Mouse (Mus musculus) stomach, embryonic 15.5 days (tissue): ENCODE results near the gene Gm20521. TPM values are rescaled to one million over a fixed set of nuclear protein-coding genes. Genes with fewer than 3 reads are reported as not detected.

Experiments
- polyA plus RNA-seq: library from polyadenylated mRNA; unstranded; fragments of >200 nt; fragmentation: Nextera tagmentation; extraction: Ambion mirVana; gene quantifications from 2 replicates; pipeline ENCODE4 v1.2.1, GENCODE M21; 2015

The Gm20521 gene
- polyA plus RNA-seq, 1 experiment from 2014 or later: 0.53 TPM

Other genes starting within 250 kb of the Gm20521 start
- not detected in 2 replicates for gene Gm17606, start 242.5 kb upstream of the Gm20521 start, polyA plus RNA-seq
- 3.7 and 4.5 TPM in 2 replicates for gene Cdh24, start 242.1 kb upstream of the Gm20521 start, polyA plus RNA-seq
- 79.3 and 84.8 TPM in 2 replicates for gene 1700123O20Rik, start 197.2 kb upstream of the Gm20521 start, polyA plus RNA-seq
- gene Acin1, start 196.5 kb upstream of the Gm20521 start, polyA plus RNA-seq: 111 and 116 TPM in 2 replicates
- 0.05 and 0.15 TPM in 2 replicates for gene Gm29776, start 184.6 kb upstream of the Gm20521 start, polyA plus RNA-seq
- gene Cebpe, start 171.3 kb upstream of the Gm20521 start, polyA plus RNA-seq: 1.3 and 1.5 TPM in 2 replicates
- gene Slc7a8, start 101.5 kb upstream of the Gm20521 start, polyA plus RNA-seq: 8.1 and 12.8 TPM in 2 replicates
- gene Rnf212b, start 69.3 kb upstream of the Gm20521 start, polyA plus RNA-seq: 0.18 TPM in 1 of 2 replicates, not detected in the other
- 8.4 and 10.6 TPM in 2 replicates for gene Homez, start 12.5 kb upstream of the Gm20521 start, polyA plus RNA-seq
- 2.4 and 2.7 TPM in 2 replicates for gene Ppp1r3e, start 5.9 kb upstream of the Gm20521 start, polyA plus RNA-seq
- gene Bcl2l2, start 64 bp upstream of the Gm20521 start, polyA plus RNA-seq: 4.2 and 4.3 TPM in 2 replicates
- gene Pabpn1, start 9.1 kb downstream of the Gm20521 start, polyA plus RNA-seq: 111 and 113 TPM in 2 replicates
- gene Slc22a17, start 29.7 kb downstream of the Gm20521 start, polyA plus RNA-seq: 45.5 and 48.6 TPM in 2 replicates
- 27.7 and 30.4 TPM in 2 replicates for gene Efs, start 42.7 kb downstream of the Gm20521 start, polyA plus RNA-seq
- gene Il25, start 49.3 kb downstream of the Gm20521 start, polyA plus RNA-seq: 0.13 TPM in 1 of 2 replicates, not detected in the other
- gene Cmtm5, start 52.8 kb downstream of the Gm20521 start, polyA plus RNA-seq: 3.6 and 4.6 TPM in 2 replicates
- 2.3 and 2.4 TPM in 2 replicates for gene Myh6, start 83.5 kb downstream of the Gm20521 start, polyA plus RNA-seq
- gene Gm17428, start 93.5 kb downstream of the Gm20521 start, polyA plus RNA-seq: not detected in 2 replicates
- gene Myh7, start 111.2 kb downstream of the Gm20521 start, polyA plus RNA-seq: 5.3 and 7.5 TPM in 2 replicates
- 81.2 and 88.0 TPM in 2 replicates for gene Ngdn, start 132.0 kb downstream of the Gm20521 start, polyA plus RNA-seq
- 4.4 and 5.1 TPM in 2 replicates for gene Zfhx2, start 208.9 kb downstream of the Gm20521 start, polyA plus RNA-seq
- 19.4 and 21.6 TPM in 2 replicates for gene Thtpa, start 211.3 kb downstream of the Gm20521 start, polyA plus RNA-seq
- 38.5 and 42.5 TPM in 2 replicates for gene Ap1g2, start 223.2 kb downstream of the Gm20521 start, polyA plus RNA-seq
- gene Jph4, start 233.5 kb downstream of the Gm20521 start, polyA plus RNA-seq: 1.6 and 2.1 TPM in 2 replicates